Mouse (Mus musculus) layer of hippocampus, adult 9-10 months (tissue): ENCODE data around the gene Bphl.

ENCODE experiments used
- DNase-seq: peaks from one replicate; pipeline ENCODE4 v3.0.0; 2022; ENCODE audit warnings: low spot score

The Bphl gene

DNA sequence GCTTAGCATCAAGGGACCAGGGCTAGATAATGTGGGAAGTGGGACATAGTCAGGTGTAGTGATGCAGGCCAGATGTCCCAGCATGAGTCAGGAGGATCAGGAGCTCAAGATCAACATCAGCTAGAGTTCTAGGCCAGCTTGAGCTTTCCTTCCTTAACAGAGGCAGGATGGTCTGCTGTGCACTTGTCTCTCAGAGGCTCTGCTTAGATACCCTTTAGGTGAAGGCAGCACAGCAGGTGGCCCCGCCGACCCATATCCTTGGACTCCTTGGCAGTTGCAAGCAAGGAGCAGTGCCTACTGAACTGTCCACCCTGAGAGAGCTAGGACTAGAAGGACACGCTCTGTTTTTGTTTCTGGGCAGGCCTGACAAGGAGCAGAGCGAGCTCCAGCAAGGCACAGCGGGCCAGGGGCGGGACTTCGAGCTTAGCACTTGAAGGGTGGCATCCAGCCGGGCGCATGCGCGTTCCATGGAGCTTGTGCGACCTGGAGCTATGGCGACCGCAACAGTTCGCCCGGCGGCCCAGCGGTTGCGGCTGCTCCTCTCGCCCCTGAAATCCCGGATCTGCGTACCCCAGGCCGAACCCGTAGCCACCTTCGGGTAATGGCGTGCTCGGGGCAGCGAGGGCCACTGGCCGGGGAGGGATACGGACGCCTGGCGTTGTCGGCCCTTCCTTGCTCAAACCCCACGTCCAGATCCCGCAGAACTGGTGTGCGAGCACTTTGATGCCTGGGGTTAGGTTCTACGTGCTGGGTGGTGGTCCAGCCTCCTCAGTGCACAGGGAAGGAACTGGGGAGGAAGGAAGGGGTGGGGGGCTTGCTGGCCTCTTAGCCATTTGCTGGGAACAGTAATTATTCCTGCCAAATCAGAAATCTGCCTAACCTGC lies at the start of gene Bphl:
Gene Bphl (plus strand): TSS at position 426 of the 884 bp plus-strand sequence.
- DNase-seq = peak; percentile 83

DNA sequence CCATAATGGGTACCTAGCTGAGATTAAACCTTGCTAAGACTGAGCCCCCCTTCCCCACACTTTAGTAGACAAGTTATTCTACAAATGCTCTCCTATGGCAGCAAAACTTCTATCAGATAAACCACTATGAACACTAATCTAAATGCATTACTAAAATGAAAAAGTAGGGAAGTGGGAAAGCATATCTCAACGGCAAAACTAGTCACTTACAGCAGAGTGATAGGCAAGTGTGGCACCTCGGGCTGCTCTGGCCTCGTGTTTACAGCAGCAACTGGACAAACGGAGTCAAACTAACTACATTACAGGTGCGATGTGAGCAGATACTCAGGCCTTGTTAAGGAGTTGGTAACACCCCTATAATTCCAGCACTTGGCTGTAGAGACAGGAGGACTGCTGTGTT lies 47.8 kb upstream of the Bphl start:
- DNase-seq = no peak

DNA sequence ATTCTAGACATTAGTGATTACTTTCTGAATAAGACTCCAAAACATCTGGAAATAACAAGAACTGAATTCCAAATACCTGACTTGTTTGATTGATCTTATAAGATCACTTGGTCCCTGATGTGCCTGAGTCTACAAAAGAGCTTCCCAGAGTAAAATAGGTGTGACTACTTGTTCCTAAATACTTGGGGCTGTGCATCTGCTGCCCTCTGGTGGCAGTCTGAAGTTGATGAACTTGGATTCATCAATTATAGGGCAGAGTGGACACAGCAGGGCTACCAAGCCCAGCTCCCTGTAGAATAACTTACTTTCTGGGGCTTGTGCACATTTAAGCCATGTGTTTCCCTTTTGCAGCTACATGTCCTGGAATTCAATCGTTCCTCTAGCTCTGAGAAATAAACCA lies 42.2 kb upstream of the Bphl start:
- peak; percentile 47 for DNase-seq

DNA sequence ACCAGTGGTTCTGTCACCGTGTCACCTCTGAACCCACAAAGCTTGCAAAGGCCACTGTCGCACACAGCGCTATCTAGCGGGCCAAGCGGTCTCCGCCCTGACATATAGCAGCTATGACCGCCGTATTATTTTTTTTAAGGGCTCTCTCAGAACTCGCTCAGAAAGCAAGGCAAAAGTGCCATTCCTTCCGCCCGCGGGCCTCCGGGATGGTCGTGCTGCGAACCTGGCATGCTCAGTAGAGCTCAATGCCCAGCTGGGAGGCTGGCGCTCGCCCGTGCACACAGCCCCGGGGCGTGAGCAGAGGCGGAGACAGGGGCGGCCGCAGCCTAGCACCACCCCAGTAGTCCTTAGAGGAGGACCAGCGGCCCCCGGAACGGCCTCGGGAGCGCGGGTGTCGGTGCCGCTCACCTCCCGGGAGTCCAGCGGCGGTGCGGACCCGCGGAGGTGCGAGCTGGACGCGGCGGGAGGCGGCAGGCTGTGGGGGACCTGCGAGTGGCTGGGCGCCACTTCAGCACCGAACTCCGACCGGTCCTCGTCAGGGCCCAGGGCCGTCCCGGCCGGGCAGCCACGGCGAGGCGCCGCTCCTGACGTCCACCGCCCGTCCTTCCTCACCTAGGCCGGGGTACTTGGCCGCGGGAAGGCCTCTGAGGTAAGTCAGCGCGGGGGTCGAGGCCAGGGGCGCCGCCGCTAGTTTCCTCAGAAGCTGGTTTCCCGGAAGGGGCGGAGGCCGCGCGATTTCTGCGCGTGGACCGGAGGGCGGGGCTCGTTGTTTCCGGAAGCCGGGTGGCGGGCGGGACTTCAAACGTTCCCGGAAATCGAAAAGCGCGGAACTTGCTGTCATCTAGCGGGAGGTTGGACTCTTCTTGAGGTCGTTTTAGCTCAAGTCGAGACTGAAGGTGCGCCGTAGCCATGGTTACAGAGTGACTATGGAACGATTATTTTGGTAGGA lies 35.1 kb upstream of the Bphl start, which contains the start of the genes Ripk1 and Serpinb6a:
Gene Ripk1 (plus strand): TSS at position 306 of the 949 bp plus-strand sequence.
Gene Serpinb6a (minus strand): TSS at position 737 of the 949 bp plus-strand sequence.
- DNase-seq = peak; percentile 68

DNA sequence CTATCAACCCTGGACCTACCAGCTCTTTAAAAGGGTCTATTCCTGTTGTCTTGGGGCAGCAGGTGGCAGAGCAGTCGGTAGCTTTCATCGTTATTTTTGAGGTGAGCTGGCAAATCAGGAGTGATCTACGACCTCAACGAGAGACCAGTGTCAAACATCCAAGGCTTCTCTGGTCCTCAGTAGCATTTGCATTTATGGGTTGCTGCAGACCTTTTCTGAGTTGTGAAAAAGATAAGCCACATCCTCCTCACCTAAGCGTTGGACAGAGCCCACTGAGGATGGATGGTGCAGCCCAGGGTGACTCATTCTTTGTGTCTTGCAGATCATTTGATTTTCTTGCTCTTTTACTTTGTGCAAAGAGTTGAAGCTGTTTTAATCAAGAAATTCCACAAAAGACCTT lies 34.3 kb upstream of the Bphl start:
- no peak for DNase-seq

DNA sequence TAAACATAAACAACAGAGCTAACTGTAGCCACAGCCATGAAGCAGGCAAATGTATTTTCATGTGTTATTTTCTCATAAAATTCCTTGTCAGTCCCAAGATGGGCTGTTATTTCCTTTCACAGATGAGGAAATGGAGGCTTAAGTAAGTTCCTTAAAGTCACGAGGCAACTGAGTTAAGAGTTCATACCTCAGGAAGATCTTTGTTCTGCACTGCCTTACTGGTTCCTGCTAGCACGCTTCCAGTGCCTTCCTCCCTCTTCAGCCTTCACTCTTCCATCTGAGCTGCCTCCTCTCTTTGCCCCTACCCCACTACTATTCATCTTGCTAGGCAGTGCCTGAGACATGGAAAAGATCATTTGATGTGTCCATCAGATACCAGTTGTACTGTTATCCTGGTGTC lies 30.2 kb upstream of the Bphl start:
- DNase-seq = no peak

DNA sequence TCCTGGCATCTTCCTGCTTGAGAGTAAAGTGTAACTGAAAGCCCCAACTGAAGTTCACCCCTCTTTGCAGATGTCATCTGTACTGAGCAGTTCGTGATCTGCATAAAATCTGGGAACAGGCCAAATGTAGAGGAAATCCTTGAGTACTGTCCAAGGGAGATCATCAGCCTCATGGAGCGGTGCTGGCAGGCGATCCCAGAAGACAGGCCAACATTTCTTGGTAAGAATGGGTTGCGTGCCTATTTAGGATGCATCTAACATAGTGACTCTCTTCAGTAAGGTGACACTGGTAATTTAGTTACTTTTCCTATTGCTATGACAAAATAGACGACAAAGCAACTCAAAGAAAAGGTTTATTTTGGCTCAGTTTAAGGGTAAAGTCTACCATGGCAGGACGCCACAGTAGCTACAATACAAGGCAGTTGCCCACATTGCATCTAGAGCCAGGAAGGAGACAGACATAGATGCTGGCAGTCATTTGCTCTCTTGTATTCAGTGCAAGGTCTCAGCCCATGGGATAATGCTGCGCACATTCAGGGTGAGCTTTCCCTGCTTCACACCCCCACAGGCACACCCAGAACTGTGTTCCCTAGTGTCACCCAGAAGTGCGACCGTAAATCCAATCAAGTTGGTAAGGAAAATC lies 20.3 kb upstream of the Bphl start:
- no peak for DNase-seq

DNA sequence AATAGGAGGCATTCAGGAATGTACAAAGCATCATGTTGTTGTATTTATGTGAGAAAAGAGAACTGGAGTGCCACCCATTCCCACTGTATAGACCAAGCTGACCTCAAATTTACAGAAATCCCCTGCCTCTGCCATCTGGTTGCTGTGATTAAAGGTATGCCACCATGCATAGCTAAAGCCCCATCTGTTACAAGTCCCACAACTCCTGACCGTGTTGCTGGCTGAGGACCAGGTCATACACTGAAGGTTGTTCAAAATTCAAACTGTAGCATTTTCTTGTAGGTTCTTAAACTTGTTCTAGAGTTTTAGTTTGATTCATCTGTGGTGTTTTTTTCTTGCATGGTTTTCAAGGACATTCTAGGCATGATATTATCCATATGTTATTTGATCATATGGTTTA lies 18.9 kb upstream of the Bphl start:
- DNase-seq = no peak

DNA sequence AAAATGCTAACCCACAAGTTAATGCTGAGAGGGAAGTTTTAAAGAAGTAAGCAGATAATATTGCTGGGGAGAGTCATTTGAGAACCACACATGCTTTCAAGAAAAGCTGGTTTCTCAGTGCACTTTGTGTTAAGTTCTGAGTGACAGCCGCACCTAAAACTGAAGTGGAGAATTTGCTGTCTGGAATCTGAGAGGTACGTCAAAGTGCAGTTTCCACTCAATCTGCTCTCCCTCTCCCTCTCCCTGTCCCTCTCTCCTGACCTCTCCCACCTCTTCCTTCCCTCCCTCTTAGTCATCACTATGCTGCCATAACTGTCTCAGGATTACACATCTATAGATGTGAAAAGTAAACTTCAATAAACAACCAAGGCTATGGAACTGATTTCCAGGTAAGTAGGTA lies 15.4 kb upstream of the Bphl start:
- no peak for DNase-seq

DNA sequence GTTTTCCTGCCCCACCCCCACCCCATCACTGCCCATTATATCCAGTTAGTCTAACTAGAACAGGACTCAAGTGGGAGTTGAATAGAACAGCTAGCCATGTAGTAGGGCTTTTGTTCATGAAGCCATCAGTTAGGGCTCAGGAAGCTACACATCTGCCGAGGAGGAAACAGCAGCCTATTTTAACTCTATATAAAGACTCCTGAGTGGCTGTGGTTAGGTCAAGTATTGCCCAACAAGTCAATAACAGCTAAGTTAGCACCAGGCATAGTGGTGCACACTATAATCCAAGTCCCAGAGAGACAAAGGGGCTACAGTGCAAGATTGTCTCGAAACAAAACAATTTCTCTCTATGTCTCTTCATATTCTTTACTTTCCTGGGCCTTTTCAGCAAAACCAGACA lies 5.4 kb upstream of the Bphl start:
- DNase-seq = no peak

DNA sequence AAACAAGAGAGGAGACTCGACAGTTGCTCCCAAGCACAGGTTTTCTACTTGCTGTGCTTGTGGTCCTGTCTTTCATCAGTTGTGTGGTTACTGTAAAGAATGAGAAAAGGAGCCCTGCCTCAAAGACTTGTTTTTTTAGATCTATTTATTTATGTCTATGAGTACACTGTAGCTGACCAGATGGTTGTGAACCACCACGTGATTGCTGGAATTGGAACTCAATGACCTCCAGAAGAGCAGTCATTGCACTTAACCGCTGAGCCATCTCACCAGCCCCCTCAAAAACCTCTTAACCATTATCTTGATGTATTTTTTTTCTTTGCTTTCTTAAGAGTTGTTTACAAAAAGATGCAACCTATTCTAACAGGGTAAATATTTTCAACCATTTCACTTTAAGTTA lies 2.0 kb upstream of the Bphl start:
- no peak for DNase-seq

DNA sequence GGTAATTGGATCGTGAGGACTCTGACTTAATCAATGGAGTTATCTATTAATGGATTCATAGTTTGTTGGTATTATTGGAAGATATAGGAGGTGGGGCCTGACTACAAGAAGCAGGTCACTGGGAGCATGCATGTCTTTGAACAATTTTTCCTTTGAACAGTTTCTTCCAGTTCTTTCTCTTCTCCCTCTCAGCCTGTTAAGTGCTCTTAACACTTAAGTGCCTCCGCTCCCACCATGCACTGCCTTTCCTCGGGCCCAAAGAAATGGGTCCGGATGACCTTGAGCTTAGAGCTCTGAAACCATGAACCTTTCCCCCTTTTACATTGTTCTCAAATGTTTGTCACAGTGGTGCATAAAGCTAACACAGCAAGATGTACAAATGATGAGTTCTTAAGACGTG lies 671 bp upstream of the Bphl start:
- no peak for DNase-seq

DNA sequence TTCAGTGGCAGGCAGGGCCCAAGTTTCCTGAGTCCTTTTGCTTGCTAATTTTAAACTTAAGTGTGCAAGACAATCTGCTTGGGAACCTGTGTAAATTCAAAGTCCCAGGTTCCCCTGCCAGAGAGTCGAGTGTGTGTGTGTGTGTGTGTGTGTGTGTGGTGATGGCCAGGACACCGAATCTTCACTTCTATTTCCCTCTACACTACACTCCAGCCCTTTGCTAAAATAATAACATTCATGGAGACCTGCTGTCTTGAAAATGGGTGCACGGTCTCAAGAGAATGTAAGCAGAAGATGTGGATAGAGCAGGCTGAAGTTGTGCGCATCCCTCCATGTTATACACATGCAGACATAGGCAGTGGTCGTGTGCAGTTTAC lies 647 bp downstream of the Bphl start:
- no peak for DNase-seq

DNA sequence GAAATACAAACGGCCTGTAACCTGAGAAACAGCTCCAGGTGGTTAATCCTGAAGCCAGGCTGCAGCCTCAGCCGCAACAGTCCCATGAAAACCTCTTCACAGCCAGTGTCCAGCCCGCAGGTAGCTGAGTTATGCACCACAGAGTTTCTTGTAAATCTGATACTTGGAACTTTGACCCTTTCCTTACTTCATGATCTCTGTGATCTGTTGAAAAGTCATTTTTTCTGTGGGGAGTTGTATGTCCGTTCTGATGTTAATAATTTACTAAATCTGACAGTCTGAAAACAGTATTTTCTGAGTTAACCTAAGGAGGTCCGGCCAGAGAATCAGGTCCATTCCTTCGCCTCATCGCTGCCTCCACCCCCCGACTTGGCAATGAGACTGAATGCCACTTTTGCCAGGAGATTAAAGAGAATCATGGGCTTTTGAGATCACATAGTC lies 1.5 kb downstream of the Bphl start:
- no peak for DNase-seq

DNA sequence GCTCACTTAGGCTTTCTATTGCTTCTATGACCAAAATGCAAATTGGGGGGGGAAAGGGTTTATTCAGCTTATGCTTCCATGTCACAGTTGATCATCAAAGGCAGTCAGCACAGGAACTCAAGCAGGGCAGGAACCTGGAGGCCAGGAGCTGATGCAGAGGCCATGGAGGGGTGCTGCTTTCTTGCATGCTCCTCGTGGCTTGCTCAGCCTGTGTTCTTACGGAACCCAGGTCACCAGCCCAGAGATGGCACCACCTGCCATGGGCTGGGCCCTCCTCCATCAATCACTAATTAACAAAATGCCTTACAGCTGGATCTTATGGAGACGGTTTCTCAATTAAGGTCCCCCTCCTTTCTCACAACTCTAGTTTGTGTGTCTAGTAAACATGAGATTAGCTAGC lies 2.7 kb downstream of the Bphl start:
- DNase-seq = no peak

DNA sequence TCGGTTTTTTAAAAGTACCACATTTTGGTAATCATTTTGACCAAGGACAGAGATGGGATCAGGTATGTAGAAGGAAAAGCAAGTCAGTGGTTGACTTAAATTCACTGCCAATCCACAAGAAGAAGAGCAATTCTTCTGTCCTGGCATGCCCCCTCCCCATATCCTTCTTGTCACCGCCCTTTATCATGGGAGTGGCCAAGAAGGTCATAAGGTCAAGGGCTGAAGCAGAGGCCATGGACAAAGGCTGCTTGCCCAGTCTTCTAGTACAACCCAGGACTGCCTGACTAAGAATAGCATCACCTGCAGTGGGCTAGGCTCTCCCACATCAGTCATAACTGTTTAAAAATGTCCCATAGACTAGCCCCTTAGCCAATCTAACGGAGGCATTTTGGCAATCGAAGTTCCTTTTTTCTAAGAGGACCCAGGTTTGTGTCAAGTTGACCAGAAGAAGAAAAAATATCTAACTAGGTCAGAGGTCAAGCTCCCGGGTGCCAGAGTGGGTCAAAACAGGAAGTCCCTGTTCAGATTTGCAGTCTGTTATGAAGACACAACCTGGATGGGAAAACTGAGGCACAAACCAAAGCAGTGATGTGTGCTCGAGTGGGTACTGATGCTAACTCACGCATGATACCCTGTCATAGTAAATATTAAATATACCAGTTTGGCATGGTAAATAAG lies 6.5 kb downstream of the Bphl start:
- no peak for DNase-seq

DNA sequence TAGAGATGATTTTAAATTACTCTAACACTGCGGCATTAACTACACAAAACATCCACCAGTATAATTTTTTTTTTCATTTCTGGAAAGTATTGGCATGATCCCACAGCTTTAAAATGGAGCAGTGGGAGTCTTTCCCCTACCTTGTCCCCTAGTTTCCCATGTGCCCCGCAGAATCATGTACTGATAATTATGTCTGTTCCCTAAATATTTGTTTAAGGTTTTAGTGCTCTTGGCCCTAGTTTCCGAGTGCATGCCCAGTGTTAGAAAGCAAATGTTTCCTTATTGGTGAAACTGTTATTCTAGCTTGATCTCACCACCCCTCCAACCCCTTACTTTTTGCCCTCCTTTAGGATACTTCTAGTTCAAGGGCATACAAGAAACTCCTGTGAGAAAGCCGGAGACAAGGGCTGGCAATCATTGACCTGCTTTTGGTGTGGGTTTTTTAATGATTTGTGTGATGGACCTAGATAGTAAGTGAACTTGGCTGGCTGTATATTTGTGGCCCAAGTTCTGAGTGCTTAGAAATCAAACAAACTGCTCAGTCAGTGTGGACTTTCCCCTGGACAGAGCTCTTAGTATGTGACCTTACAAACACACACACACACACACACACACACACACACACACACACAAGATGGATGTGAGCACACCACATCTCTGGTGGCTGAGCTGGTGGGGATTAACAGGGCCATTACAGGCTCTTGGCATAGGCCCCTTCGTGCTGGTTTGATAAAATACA lies 8.3 kb downstream of the Bphl start:
- no peak for DNase-seq

DNA sequence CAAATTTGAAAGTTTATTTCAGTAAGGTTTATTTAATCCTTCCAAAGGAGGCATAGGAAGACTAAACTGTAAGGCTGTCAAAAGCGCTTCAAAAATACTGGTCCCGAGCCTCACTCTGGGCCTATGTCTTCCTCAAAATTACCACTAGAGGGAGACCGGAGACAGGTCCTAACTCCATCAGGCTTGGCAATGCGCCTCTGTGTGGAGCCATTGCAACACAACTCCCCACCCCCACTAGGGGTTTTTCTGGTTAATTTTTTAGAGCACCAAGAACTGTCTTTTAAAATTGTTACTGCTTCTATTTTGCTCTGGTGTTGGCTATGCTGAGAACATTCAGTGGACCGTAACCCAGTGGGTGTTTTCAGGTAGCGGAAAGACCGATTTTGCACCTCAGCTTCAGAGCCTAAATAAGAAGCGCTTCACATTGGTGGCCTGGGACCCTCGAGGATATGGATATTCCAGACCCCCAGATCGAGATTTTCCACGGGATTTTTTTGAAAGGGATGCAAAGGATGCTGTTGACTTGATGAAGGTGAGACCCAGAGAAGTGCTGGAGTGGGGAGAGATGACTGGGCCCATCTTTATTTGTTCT lies 9.1 kb downstream of the Bphl start:
- peak; percentile 83 for DNase-seq

DNA sequence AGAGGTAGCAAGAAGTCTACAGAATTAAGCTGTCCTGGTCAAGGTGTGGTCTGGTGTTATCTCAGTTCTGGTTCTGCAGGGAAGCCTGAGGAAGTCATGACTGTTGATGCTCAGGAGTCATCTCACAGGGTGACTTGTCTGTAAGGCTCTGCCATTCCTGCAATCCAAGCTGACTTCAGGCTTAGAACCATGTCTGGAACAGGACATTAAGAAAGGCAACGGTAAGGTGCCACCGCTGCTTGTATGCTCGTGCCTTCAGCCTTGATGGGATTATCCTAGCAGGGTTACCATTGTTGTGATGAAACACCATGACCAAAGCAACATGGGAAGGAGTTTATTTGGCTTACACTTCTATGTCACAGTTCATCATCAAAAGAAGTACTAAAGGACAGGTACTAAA lies 10.1 kb downstream of the Bphl start:
- no peak for DNase-seq

DNA sequence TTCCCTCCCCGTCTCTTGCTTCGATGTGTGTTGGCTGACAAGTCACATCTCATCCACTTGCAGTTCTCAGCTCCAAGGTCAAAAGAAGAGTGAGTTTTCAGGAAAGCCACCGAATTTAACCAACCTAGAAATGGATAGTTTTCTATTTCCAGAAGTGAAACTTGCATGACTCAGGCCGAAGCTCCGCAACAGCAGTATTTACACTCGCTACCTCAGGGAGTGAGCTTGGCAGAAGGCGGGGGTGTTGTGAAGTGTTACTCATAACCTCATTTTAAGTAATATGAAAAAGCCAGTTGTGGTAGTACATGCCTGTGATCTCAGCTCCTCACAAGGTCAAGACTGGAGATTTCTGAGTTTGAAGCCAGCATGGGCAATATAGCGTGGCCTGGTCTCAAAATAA lies 13.1 kb downstream of the Bphl start:
- DNase-seq = no peak

DNA sequence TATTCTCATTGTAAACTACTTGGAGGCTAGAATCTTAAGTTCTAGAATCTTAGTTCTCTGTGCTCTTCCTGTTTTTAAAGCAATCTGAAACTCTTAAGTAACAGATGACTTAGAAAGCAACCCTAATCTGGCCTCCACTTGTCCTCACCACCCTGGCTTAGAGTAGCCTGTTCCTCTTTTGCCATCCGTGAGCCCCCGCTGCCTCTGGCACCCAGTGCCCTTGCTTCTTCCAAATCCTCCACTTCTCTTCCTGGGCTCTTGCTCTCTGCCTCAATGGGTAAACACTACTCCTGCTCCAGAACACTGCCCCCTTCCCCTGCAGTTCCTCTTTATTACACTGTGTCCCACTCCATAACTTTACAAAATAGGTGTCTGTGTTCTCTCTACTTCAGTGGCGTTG lies 14.3 kb downstream of the Bphl start:
- DNase-seq = no peak
